Mouse (Mus musculus) testis, adult 2 months (tissue): Measurements from ENCODE around the gene Hagh.

Experiments
- CTCF ChIP-seq: fragments of 200-500 bp; IDR thresholded peaks from 2 replicates; pipeline ENCODE4 v1.5.1; 2012; ENCODE audit warnings: low read depth, mild to moderate bottlenecking, inconsistent platforms, low read length, moderate library complexity; ENCODE audit not compliant: control insufficient read depth, insufficient read depth, insufficient replicate concordance
- POLR2A ChIP-seq: fragments of 200-500 bp; IDR thresholded peaks from 2 replicates; pipeline ENCODE4 v1.6.1; 2012; ENCODE audit warnings: low read depth, mild to moderate bottlenecking, inconsistent platforms, low read length, moderate library complexity; ENCODE audit not compliant: control insufficient read depth

GRCm38 (mm10) chr17:24858967-24859366, 19.0 kb downstream of the Hagh start:
- no peak for TF ChIP-seq POLR2A
- no peak for TF ChIP-seq CTCF
